Mouse (Mus musculus) T-helper 17 cell (primary cell): Measurements from ENCODE around the gene Otp.

Source experiments
- in situ Hi-C, 2 experiments: fragments of 300-600 bp; cut with MboI, MseI; formaldehyde crosslinking; loops; 1 replicate in 1 of 2; 2 replicates in 1 of 2; pipeline ENCODE4 v1.15.1; 2025; ENCODE audit warnings: high pct_unique_total_duplicates in 2 of 2

The Otp gene

GRCm38 (mm10) chr13:94873111-94874038, 2.0 kb upstream of the Otp start:
- in situ Hi-C loops, result loop anchor here in 1 of 2 experiments (10.0 kb wide), 1 partner anchor 1481 kb away; no protein-coding TSS in a partner anchor

- in situ Hi-C loops, result loop anchor here in 1 of 2 experiments (10.0 kb wide), 1 partner anchor 1481 kb away; no protein-coding TSS in a partner anchor
Observed at GRCm38 (mm10) chr13:94874039-94874425, 1.4 kb upstream of the Otp start.

GRCm38 (mm10) chr13:94874656-94875395, 576 bp upstream of the Otp start:
- in situ Hi-C loops, result loop anchor here in 1 of 2 experiments (10.0 kb wide), 1 partner anchor 1480 kb away; no protein-coding TSS in a partner anchor

- in situ Hi-C loops, result loop anchor here in 1 of 2 experiments (10.0 kb wide), 1 partner anchor 1478 kb away; no protein-coding TSS in a partner anchor
Observed at GRCm38 (mm10) chr13:94876286-94877210, 1.1 kb downstream of the Otp start.

GRCm38 (mm10) chr13:94877211-94877590, 1.8 kb downstream of the Otp start:
- in situ Hi-C loops, result loop anchor here in 1 of 2 experiments (10.0 kb wide), 1 partner anchor 1478 kb away; no protein-coding TSS in a partner anchor

GRCm38 (mm10) chr13:94877991-94878745, 2.8 kb downstream of the Otp start:
- in situ Hi-C loops, result loop anchor here in 1 of 2 experiments (10.0 kb wide), 1 partner anchor 1477 kb away; no protein-coding TSS in a partner anchor

- in situ Hi-C loops, result no loop called here
Observed at GRCm38 (mm10) chr13:94881201-94881600, 5.8 kb downstream of the Otp start.

- in situ Hi-C loops, result no loop called here
Observed at GRCm38 (mm10) chr13:94882221-94882620, 6.8 kb downstream of the Otp start.

GRCm38 (mm10) chr13:94882711-94883145, 7.3 kb downstream of the Otp start:
- in situ Hi-C loops, result no loop called here

- in situ Hi-C loops, result no loop called here
Observed at GRCm38 (mm10) chr13:94883163-94883965, 8.0 kb downstream of the Otp start.

- in situ Hi-C loops, result no loop called here
Observed at GRCm38 (mm10) chr13:94883966-94884960, 8.9 kb downstream of the Otp start.

GRCm38 (mm10) chr13:94885291-94886235, 10.2 kb downstream of the Otp start:
- in situ Hi-C loops, result no loop called here

- in situ Hi-C loops, result no loop called here
Observed at GRCm38 (mm10) chr13:94907841-94908240, 32.4 kb downstream of the Otp start.

GRCm38 (mm10) chr13:94912961-94913360, 37.6 kb downstream of the Otp start:
- in situ Hi-C loops, result no loop called here

GRCm38 (mm10) chr13:94915654-94916053, 40.3 kb downstream of the Otp start:
- in situ Hi-C loops, result no loop called here

- in situ Hi-C loops, result no loop called here
Observed at GRCm38 (mm10) chr13:94928086-94928485, 52.7 kb downstream of the Otp start.
